Mouse (Mus musculus): Measurements from ENCODE around the gene Arrb1.

The Arrb1 gene

DNA sequence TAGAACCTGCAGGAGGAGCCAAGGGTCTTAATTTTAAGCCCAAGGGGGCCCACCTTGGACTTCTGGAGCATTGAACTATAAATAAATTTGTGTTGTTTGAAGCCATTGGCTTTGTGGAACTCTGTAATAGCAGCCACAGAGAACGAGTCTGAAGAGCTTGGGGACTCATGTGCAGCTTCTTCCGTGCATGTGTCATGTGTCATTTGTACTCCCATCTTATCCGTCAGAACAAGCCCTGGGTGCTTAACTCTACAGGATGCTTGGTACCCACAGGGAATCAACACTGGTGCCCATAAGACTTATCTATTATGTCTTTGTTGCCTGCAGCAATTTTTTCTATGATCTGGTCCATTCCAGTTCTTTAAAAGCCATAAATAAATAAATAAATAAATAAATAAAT lies 43.0 kb downstream of the Arrb1 start:
- in situ Hi-C loops (cut with MboI; ENCODE audit: low sequenced_read_pairs) = no loop called here

DNA sequence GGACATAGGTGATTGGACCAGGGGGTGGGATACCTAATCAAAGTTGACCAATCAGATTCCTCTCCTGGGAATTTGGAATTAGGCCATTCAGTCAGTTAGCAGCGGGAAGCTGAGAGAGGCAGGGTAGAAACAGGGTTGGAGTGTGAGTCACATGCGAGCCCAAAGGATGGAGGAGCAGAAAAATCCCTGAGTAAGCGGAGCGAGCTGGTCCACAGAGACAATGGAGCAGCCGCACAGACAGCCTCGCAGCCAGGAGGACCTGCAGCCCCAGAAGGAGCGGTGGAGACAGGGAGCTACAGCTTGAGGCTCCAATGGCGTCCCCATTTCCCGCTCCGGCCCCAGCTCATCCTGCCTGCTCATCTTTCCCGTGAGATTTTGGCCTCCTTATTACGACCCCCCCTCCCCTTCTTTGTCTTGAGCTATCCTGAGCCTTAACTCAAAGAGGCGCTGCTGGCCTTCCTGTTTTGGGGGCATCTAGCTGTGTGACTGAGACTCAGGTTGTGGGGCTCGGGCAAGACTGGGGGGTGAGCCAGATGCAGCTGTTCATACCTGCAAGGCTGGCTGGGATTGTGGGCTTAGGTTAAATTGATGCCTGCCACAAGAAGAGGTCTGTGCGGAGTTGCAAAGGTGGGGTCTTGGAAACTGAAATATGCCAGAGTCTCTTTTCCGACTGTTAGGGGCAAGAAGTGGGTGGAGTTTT lies 44.4 kb downstream of the Arrb1 start:
- in situ Hi-C loops (cut with MboI; ENCODE audit: low sequenced_read_pairs) = no loop called here

DNA sequence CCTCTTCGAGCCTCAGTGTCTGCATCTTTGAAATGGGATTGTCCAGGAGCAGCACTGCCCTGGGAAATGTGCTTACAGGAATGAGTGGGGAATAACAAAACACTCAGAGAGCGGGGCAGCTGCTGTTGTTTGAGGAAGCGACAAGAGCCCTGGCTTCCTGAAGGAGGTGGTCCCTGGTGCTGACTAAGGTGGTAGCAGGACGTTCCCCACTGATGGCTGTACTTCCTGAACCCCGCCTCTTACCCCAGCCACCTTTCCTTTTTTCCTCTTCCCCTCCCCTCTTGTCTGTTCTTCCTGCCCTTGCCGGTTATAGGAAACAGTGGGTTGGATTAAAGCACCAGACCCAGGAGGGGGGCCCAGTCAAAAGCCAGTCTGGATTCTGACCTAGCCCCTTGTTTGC lies 45.0 kb downstream of the Arrb1 start:
- in situ Hi-C loops (cut with MboI; ENCODE audit: low sequenced_read_pairs) = no loop called here

DNA sequence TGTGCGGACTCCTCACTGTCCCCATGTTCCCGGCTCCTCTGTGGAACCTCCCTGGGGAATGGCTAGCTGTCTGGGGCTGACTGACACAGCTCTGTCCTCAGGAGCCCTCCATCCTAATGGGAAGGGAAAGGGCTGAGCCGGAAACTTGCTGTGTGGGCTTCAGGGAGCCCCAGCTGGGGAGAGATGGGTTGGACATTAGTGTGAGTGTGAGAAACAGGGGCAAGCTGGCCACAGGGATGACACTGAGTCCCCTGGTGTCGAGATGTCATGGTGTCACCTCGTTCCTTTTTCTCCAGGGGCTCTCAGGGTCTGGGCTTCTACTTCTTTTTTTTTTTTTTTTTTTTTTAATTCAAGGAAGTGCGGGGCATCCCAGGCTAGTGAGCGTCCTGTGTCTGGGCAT lies 47.0 kb downstream of the Arrb1 start:
- in situ Hi-C loops (cut with MboI; ENCODE audit: low sequenced_read_pairs) = no loop called here

DNA sequence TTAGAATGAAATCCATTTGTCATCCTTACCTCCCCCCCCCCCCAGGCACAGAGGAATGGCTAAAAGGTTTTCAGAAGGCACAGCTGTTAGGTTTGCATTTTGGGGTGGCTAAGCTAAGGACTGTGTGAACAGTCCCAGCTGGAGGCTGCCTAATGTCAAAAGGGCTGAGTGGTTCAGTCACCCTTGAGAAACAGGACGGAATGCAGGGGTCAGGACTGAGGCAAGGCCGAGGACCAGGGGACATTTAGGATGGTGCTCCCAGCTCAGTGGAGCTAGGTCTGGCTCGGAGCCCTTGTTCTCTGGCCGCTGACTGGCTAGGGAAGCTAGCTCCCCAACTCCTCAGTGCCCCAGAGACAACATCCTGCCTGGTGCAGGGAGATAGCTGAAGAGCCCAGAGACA lies 47.6 kb downstream of the Arrb1 start:
- in situ Hi-C loops (cut with MboI; ENCODE audit: low sequenced_read_pairs) = no loop called here

GRCm38 (mm10) chr7:99583625-99584024 lies 48.4 kb downstream of the Arrb1 start:
- in situ Hi-C loops (cut with MboI; ENCODE audit: low sequenced_read_pairs) = no loop called here

DNA sequence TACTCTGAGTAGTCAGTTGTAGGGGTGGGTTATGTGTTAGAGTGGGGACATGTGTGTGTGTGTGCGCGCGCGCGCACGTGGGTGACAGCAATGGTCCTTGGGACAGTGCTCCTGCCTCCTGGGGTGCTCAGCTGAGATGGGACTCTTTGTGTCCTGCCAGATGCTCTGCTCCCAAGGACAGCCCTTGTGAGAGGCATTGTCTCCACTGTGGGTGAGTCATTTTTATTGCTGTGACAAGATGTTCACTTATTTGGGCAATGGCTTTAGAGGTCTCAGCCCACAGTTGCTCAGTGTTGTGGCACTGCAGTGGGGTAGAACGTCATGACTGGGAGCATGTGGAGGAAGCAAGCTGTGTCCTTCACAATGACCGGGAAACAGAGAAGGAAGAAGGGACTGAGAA lies 50.7 kb downstream of the Arrb1 start:
- in situ Hi-C loops (cut with MboI; ENCODE audit: low sequenced_read_pairs) = no loop called here

DNA sequence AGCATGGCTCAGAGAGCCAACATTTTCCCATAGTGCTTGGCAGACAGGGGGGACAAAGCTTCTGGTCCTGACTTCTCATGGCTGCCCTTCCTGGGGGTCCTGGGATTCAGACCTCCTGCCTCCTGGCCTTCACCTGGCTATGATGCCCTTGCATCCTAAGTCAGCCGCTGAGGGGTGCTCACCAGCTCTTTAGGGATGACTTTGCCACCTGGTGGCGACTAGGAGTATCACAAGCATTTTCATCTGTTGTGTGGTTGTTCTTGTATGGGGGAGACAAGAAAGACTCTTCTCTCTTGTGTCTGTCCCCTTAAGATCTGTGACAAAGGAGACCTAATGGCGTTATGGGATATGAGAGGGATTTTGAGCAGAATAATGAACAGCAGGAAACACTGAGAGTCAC lies 54.8 kb downstream of the Arrb1 start:
- in situ Hi-C loops (cut with MboI; ENCODE audit: low sequenced_read_pairs) = no loop called here

DNA sequence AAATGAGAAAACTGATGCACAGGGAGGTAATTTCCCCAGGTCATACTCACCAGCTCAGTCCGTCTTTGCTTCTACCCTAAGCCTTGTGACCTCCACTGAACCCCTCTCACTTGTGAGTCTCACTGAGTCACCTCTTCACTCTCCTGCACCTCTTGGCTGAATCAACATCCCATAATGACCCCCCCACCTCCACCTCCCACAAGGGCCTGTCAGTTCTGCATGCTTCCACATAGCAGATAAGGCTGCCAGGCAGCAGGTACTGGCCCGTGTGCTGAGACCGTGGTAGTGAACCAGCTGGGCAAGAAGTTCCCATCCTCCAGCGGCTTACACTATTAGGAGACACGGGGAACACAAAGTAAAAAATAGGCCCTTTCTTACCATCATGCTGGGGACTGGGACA lies 55.4 kb downstream of the Arrb1 start:
- in situ Hi-C loops (cut with MboI; ENCODE audit: low sequenced_read_pairs) = no loop called here

- in situ Hi-C loops (cut with MboI; ENCODE audit: low sequenced_read_pairs) = no loop called here
These were observed 57.4 kb downstream of the Arrb1 start for GRCm38 (mm10) chr7:99592669-99593068.

DNA sequence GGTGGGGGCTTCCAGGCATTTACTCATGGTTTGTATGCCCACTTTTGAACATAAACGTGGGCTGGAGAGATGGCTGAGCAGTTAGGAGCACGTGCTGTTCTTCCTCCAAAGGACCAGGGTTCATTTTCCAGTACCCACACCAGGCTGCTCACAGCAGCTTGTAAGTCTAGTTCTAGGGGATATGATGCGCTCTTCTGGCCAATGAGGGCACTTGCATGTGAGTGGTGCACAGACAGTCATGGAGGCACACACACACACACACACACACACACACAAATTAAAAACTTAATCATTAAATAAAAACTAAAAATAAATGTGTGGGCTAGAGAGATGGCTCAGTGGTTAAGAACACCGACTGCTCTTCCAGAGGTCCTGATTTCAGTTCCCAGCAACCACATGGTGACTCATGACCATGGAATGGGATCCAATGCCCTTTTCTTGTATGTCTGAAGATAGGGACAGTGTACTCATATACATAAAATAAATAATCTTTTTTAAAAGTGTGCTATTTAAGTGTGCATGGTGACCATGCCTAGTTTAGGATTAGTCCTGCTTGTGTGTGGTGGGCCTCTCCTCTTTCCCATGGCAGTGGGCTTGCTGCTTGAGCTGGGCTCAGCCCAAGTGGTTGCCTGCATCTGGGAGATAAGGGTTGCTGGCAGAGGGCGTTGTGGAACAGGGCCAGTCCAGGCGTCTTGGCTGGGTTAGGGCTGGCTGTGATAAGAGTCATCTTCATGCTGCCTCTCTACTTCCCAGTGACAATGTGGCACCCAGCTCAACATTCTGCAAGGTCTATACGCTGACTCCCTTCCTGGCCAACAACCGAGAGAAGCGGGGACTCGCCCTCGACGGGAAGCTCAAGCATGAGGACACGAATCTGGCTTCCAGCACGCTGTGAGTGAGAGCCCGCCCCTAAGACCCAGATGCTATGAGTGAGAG lies 58.9 kb downstream of the Arrb1 start:
- in situ Hi-C loops (cut with MboI; ENCODE audit: low sequenced_read_pairs) = no loop called here

DNA sequence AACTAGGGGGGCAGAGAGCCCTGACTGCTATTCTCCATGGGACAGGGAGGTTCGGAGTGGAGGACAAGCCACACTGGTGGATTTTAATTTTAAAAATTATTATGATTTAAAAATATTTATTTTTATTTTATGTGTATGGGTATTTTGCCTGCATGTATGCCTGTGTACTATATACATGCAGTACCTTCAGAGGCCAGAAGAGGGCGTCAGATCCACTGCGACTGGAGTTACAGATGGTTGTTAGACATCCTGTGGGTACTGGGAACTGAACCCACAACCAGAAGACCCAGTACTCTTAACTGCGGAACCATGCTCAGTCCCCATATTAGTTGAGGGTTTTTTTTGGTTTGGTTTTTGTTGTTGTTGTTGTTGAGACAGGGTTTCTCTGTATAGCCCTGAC lies 63.5 kb downstream of the Arrb1 start:
- in situ Hi-C loops (cut with MboI; ENCODE audit: low sequenced_read_pairs) = no loop called here

GRCm38 (mm10) chr7:99603875-99604662 lies 68.8 kb downstream of the Arrb1 start:
- in situ Hi-C loops (cut with MboI; ENCODE audit: low sequenced_read_pairs) = no loop called here

DNA sequence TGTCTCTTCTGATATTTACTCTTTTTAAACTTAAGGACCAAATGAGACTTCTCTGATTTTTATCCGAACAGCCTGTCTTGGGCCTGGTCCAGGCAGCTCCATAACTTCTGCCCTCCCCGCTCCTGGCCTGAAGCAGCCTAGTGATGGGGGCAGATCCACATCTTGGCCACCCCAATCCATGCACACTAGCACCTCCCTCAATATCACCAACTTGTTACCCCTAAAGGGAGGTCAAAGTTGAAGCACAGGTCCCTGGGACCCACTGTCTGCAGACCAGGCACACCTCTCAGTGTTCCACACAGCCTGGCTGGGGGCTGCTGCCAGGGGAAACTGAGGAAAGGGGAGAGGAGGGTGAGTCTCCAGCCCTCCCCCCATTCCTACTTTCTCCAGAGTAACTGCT lies 69.8 kb downstream of the Arrb1 start:
- in situ Hi-C loops (cut with MboI; ENCODE audit: low sequenced_read_pairs) = no loop called here

DNA sequence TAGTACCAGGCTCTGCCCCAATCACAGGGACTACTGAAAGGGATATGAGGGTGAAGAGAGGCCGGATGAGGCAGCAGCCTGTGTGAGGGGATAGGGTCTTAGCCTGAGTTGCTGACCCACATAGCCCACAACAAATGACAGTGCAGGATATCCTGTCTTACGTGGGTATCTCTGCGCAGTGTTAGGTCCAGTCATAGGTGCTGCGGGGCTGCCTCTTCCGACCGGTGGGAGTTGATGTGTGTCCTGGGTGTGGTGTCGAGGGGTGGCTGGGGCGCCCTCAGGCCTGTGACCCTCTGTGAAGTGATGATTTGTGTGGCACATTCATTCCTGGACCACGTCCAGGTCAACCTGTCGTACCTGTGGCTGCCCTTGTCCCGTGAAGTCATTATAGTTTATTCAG lies 71.0 kb downstream of the Arrb1 start:
- in situ Hi-C loops (cut with MboI; ENCODE audit: low sequenced_read_pairs) = no loop called here

DNA sequence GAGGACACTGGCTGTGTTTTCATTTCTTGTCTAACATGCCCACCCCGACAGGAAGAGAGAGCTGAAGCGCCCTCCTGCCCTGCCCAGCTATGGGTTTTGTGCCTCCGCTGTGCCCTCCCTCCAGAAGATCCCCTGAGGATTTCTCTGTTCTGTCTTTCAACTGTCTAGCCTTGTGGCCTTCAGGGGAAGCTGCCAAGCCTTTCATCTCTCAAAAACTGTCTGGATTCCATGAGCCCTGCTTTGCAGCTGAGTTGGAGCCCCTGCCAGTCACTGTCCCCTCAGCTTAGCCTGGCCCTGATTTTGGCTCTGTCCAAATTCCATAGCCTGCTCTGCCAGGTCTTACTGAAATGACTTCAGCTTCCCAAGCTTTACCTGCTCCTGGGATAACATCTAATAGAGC lies 71.5 kb downstream of the Arrb1 start:
- in situ Hi-C loops (cut with MboI; ENCODE audit: low sequenced_read_pairs) = no loop called here

DNA sequence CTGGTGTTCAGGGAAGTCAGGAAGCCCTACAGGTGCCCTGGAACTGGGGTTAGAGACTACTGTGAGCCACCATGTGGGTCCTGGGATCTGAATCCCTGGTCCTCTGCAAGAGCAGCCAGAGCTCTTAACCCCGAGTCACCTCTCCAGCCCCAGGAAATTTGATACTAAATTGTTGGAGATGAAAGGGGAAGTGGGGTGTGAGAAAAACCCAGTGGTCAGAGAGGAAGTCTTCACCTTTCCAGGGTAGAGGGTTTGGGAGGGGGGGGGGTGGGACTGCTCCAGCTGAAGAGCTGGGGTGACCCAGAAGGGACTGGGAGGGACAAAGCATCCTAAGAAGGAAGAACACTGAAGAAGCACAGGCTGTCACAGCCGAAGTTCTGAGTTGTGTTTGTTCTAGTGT lies 72.4 kb downstream of the Arrb1 start:
- in situ Hi-C loops (cut with MboI; ENCODE audit: low sequenced_read_pairs) = no loop called here

GRCm38 (mm10) chr7:99618264-99618663 lies 83.0 kb downstream of the Arrb1 start:
- in situ Hi-C loops (cut with MboI; ENCODE audit: low sequenced_read_pairs) = loop anchor here (10.0 kb wide), 1 partner anchor 187 kb away; no protein-coding TSS in a partner anchor

GRCm38 (mm10) chr7:99618860-99619259 lies 83.6 kb downstream of the Arrb1 start:
- in situ Hi-C loops (cut with MboI; ENCODE audit: low sequenced_read_pairs) = loop anchor here (10.0 kb wide), 1 partner anchor 186 kb away; no protein-coding TSS in a partner anchor

GRCm38 (mm10) chr7:99625722-99626375 lies 90.6 kb downstream of the Arrb1 start:
- in situ Hi-C loops (cut with MboI; ENCODE audit: low sequenced_read_pairs) = no loop called here
